Mouse (Mus musculus) forebrain, embryonic 12.5 days (tissue): ENCODE measurements around the gene Gm15127. TPM values are rescaled to one million over a fixed set of nuclear protein-coding genes. Genes with fewer than 3 reads are reported as not detected.
"Not testable (repeated sequence)": the region's sequence is repeated elsewhere in the genome, so short reads cannot be mapped to it uniquely, and the experiment has no call there.

Experiments used
- ATAC-seq: fragments of 200-750 bp; cut with Nextera tagmentation; 2 replicates; pipeline ENCODE4 v1.8.0; 2017; ENCODE audit warnings: moderate TSS enrichment; ENCODE audit not compliant: low FRiP score
- H3K27ac ChIP-seq: fragments of 300-500 bp; sonication (generic); 2 replicates; pipeline ENCODE4 v1.5.1; 2016; ENCODE audit warnings: mild to moderate bottlenecking
- H3K27me3 ChIP-seq: fragments of 300-500 bp; sonication (generic); 2 replicates; pipeline ENCODE4 v1.6.1; 2016; ENCODE audit warnings: mild to moderate bottlenecking
- H3K36me3 ChIP-seq: fragments of 300-500 bp; sonication (generic); replicated peaks from 2 replicates; pipeline ENCODE4 v1.6.1; 2016; ENCODE audit warnings: mild to moderate bottlenecking
- H3K4me1 ChIP-seq: fragments of 300-500 bp; sonication (generic); 2 replicates; pipeline ENCODE4 v1.6.1; 2016
- H3K4me2 ChIP-seq: fragments of 300-500 bp; sonication (generic); 2 replicates; pipeline ENCODE4 v1.6.1; 2016; ENCODE audit warnings: mild to moderate bottlenecking, moderate library complexity
- H3K4me3 ChIP-seq: fragments of 300-500 bp; sonication (generic); replicated peaks from 2 replicates; pipeline ENCODE4 v1.5.1; 2016; ENCODE audit warnings: mild to moderate bottlenecking
- H3K9ac ChIP-seq: fragments of 300-500 bp; sonication (generic); 2 replicates; pipeline ENCODE4 v1.6.1; 2016; ENCODE audit warnings: mild to moderate bottlenecking
- H3K9me3 ChIP-seq: fragments of 300-500 bp; sonication (generic); 2 replicates; pipeline ENCODE4 v1.6.1; 2016
- WGBS: fragments of 180-500 bp; shearing (Covaris S2); methylation state at CpG from one replicate; pipeline ENCODE4 v1.1.7; 2016; 5-methylcytosine and 5-hydroxymethylcytosine counted together
- polyA plus RNA-seq: library from polyadenylated mRNA; unstranded; fragments of >200 nt; fragmentation: Nextera tagmentation; extraction: Ambion mirVana; gene quantifications from 2 replicates; pipeline ENCODE4 v1.2.1, GENCODE M21; 2016

Gm15127 gene
- polyA plus RNA-seq: not detected in 2 replicates

DNA sequence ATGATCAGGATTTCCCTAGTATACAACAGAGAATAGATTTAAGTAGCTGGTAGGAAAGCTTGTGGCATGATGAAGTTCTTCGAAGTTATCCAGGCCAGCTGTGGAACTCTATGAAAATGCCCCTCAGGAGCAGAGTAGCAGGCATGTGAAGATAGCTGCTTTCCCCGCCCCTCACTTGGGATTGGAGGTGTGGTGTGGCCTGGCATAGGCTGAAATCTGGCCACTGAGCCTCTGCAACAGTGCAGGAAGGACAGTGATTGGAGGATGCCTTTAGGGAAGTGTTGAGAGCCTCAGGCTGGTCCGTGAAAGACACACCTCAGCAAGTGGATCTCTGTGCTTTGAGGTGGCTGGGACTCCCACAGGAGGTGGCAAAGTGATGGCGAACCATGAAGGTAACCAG, at the start of gene Gm15127:
Gene Gm15127 (plus strand): TSS at position 301 of the 400 bp plus-strand sequence.
- H3K9me3 ChIP-seq, H3K27me3 ChIP-seq, H3K4me1 ChIP-seq, H3K4me2 ChIP-seq, ATAC-seq, H3K36me3 ChIP-seq, H3K9ac ChIP-seq, H3K4me3 ChIP-seq, H3K27ac ChIP-seq: not testable (repeated sequence)
- 68% methylated on average over 3 of the region's 4 CpGs for WGBS

DNA sequence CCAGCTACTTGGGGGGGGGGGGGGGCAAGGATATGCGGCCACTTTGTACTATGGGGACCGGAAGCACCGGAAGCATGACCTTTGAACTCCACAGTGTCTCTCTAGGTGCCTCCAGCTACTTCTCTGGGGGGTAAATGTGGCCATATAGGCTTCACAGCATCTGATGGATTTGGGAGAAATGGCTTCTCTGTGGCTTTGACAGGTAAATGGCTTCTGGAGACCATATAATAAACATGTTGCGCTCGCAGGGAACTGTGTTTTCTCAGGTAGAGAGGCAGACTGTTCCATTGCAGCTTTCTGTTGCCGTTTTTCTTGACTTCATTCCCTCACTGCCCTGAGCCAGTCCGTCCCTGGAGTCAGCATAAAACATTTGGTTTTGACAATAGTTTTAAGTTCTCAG, 48.3 kb upstream of the Gm15127 start, which contains the start of gene Gm8334:
Gene Gm8334 (minus strand): TSS at position 101 of the 400 bp plus-strand sequence.
- not testable (repeated sequence) for H3K36me3 ChIP-seq, H3K9ac ChIP-seq, H3K27me3 ChIP-seq, H3K27ac ChIP-seq, H3K4me2 ChIP-seq, ATAC-seq, H3K9me3 ChIP-seq, H3K4me3 ChIP-seq, H3K4me1 ChIP-seq
- WGBS: 84% methylated on average over 3 of the region's 7 CpGs

- not testable (repeated sequence) for H3K9me3 ChIP-seq, H3K4me2 ChIP-seq, H3K27ac ChIP-seq, H3K4me1 ChIP-seq, H3K36me3 ChIP-seq, ATAC-seq, H3K4me3 ChIP-seq, H3K9ac ChIP-seq, H3K27me3 ChIP-seq
- WGBS: 50% methylated on average over 1 of the region's 1 CpGs
Observed at GRCm38 (mm10) chrX:148676290-148676689, 12.9 kb downstream of the Gm15127 start.

Other genes with a start within 250 kb of the Gm15127 start
- not detected in 2 replicates for gene Gm15114, start 174.6 kb upstream of the Gm15127 start, polyA plus RNA-seq
- gene Gm8334, start 48.4 kb upstream of the Gm15127 start, polyA plus RNA-seq: not detected in 2 replicates
- gene Luzp4, start 194.0 kb downstream of the Gm15127 start, polyA plus RNA-seq: not detected in 2 replicates